Mouse (Mus musculus) layer of hippocampus, adult 9-10 months (tissue): ENCODE results near the gene Strn.

Experiments used
- DNase-seq: peaks from one replicate; pipeline ENCODE4 v3.0.0; 2022; ENCODE audit warnings: low spot score

The Strn gene

GRCm38 (mm10) chr17:78615096-78615495, 121.9 kb downstream of the Strn start:
- DNase-seq = no peak

GRCm38 (mm10) chr17:78614481-78614880, 122.5 kb downstream of the Strn start:
- DNase-seq = no peak

- DNase-seq = no peak
Observed at GRCm38 (mm10) chr17:78611117-78611516, 125.9 kb downstream of the Strn start.

GRCm38 (mm10) chr17:78609191-78609855, 127.7 kb downstream of the Strn start:
- no peak for DNase-seq

GRCm38 (mm10) chr17:78608716-78609115, 128.3 kb downstream of the Strn start:
- no peak for DNase-seq

DNA sequence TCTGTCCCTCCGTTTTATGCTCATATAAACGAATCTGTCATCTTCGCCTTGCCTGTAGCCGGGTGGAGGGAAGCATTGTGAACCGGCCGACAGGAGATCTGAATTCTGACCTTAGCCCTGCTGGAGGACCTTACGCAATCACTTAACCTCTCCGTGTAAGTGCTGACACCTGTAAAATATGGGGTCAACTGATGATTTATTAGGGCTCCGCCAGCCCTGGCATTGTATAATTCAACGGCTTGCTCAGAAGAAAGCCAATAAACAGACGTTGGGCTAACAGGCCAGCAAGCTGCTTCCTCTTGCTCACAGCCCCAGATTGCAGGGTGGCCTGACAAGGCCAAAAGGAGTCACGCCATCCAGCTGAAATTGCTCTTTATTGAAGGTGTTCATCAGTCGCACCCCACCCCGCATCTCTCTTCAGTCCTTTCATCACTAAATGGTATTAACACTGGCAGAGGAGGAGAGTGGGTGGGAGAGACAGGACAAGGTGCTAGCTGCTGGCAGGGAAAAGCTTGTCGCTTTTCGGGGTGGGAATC, 128.8 kb downstream of the Strn start:
- DNase-seq = no peak

- DNase-seq = no peak
Observed at GRCm38 (mm10) chr17:78604431-78604830, 132.6 kb downstream of the Strn start.

GRCm38 (mm10) chr17:78603872-78604271, 133.1 kb downstream of the Strn start:
- peak; percentile 84 for DNase-seq

GRCm38 (mm10) chr17:78602316-78602715, 134.7 kb downstream of the Strn start:
- DNase-seq = no peak

DNA sequence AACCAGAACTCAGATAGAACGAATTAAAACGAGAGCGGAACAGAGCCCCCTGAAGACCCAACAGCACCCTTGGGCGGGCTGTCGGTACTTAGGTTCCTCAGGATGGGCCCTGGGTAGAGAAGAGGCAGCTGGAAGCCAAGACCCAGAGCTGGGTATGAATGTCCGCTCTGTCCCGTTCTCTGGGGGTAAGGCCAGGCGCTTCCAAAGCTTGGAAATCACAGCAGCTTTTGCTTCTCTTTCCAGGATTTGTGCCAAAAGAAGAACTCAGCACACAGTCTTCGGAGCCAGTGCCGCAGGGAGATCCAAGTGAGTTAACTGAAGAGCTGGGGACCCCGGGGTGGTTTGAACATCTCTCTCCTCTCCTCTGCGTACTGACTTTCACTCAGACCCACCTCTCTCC, 135.4 kb downstream of the Strn start:
- no peak for DNase-seq

DNA sequence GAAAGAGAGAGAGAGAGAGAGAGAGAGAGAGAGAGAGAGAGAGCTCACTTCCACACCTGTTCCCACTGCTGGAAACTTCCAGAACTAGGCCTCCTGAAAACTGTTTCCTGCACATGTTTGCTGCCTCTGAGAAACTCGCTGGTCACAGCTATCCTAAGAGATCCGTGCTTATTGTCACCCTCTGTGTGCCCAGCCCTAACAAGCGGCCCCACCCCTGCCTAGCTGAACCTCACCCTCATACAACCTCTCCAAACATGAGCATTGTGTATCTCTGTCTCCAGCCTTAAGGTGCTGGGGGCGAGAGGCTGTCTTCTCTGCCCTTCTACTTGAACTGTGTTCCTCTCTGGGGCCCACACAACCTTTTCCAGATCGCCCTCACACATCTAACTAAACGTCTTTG, 136.0 kb downstream of the Strn start:
- no peak for DNase-seq
